Mouse (Mus musculus) MEL (cell line): ENCODE data around the gene Tex2. TPM values are rescaled to one million over a fixed set of nuclear protein-coding genes. Genes with fewer than 3 reads are reported as not detected.
A peak's percentile ranks its signal among the peaks of the same experiment; 100 is the strongest.

ENCODE experiments used
- DNase-seq: peaks from one replicate; pipeline ENCODE4 v3.0.0; 2011; ENCODE audit warnings: low read depth, low spot score
- H3K27ac ChIP-seq: 2 replicates; pipeline ENCODE4 v1.5.1; 2012; ENCODE audit warnings: low read depth, mild to moderate bottlenecking, control low read depth, low read length, moderate library complexity; ENCODE audit not compliant: control insufficient read depth
- H3K27me3 ChIP-seq, 2 experiments: fragments of 150-350 bp in 1 of 2; sonication (generic) in 1 of 2; 2 replicates each; pipeline ENCODE4 v1.6.1; 2012; ENCODE audit warnings: low read length in 2 of 2, mild to moderate bottlenecking in 2 of 2, improper control_type of control experiment in 1 of 2, moderate library complexity in 1 of 2; ENCODE audit not compliant: insufficient read depth in 2 of 2, control insufficient read depth in 1 of 2
- H3K36me3 ChIP-seq, 2 experiments: 2 replicates each; pipeline ENCODE4 v1.6.1; 2012 to 2014; ENCODE audit warnings: low read length in 2 of 2, improper control_type of control experiment in 1 of 2, inconsistent platforms in 1 of 2, mild to moderate bottlenecking in 1 of 2; ENCODE audit not compliant: insufficient read depth in 2 of 2, control insufficient read depth in 1 of 2
- H3K4me1 ChIP-seq, 2 experiments: fragments of 150-350 bp in 1 of 2; sonication (generic) in 1 of 2; 2 replicates each; pipeline ENCODE4 v1.6.1; 2012; ENCODE audit warnings: low read length in 2 of 2, improper control_type of control experiment in 1 of 2, mild to moderate bottlenecking in 1 of 2; ENCODE audit not compliant: insufficient read depth in 2 of 2, control insufficient read depth in 1 of 2
- H3K4me3 ChIP-seq, 2 experiments: fragments of 150-350 bp in 1 of 2; sonication (generic) in 1 of 2; 2 replicates each; pipeline ENCODE4 v1.5.1; 2012; ENCODE audit warnings: low read depth in 2 of 2, low read length in 2 of 2, mild to moderate bottlenecking in 2 of 2, moderate library complexity in 2 of 2, control low read depth in 1 of 2, improper control_type of control experiment in 1 of 2; ENCODE audit not compliant: control insufficient read depth in 1 of 2, insufficient read depth in 1 of 2
- H3K79me2 ChIP-seq: 2 replicates; pipeline ENCODE4 v1.6.1; 2012; ENCODE audit warnings: mild to moderate bottlenecking, low read length, moderate library complexity; ENCODE audit not compliant: control insufficient read depth, poor library complexity, insufficient read depth
- H3K9ac ChIP-seq: 2 replicates; pipeline ENCODE4 v1.6.1; 2012; ENCODE audit warnings: low read depth, mild to moderate bottlenecking, control low read depth, low read length, moderate library complexity; ENCODE audit not compliant: control insufficient read depth, poor library complexity, severe bottlenecking
- H3K9me3 ChIP-seq: fragments of 150-350 bp; sonication (generic); replicated peaks from 2 replicates; pipeline ENCODE4 v1.6.1; 2012; ENCODE audit warnings: mild to moderate bottlenecking, low read length, improper control_type of control experiment, moderate library complexity; ENCODE audit not compliant: insufficient read depth
- BHLHE40 ChIP-seq: IDR thresholded peaks from 2 replicates; pipeline ENCODE4 v1.6.1; 2012; ENCODE audit warnings: low read depth, mild to moderate bottlenecking, inconsistent platforms, low read length, improper control_type of control experiment, borderline replicate concordance
- CHD2 ChIP-seq: IDR thresholded peaks from 2 replicates; pipeline ENCODE4 v1.6.1; 2011; ENCODE audit warnings: low read length, improper control_type of control experiment
- CTCF ChIP-seq, 3 experiments: IDR thresholded peaks in 2 of 3; conservative IDR thresholded peaks in 1 of 3; 2 replicates each; pipeline ENCODE4 v1.5.1; 2011 to 2012; ENCODE audit warnings: low read length in 3 of 3, low read depth in 2 of 3, mild to moderate bottlenecking in 2 of 3, improper control_type of control experiment in 1 of 3, inconsistent platforms in 1 of 3, mixed read lengths in 1 of 3, moderate library complexity in 1 of 3; ENCODE audit not compliant: control insufficient read depth in 1 of 3, insufficient read depth in 1 of 3, poor library complexity in 1 of 3, severe bottlenecking in 1 of 3
- E2F4 ChIP-seq: IDR thresholded peaks from 2 replicates; pipeline ENCODE4 v1.6.1; 2011; ENCODE audit warnings: low read depth, low read length, improper control_type of control experiment, borderline replicate concordance
- ELF1 ChIP-seq: IDR thresholded peaks from 2 replicates; pipeline ENCODE4 v1.6.1; 2014; ENCODE audit warnings: low read depth, mild to moderate bottlenecking, inconsistent platforms, low read length, improper control_type of control experiment, moderate library complexity
- GABPA ChIP-seq: IDR thresholded peaks from 2 replicates; pipeline ENCODE4 v1.6.1; 2012; ENCODE audit warnings: low read depth, mild to moderate bottlenecking, inconsistent platforms, low read length, improper control_type of control experiment, moderate library complexity
- HCFC1 ChIP-seq: IDR thresholded peaks from 2 replicates; pipeline ENCODE4 v1.6.1; 2012; ENCODE audit warnings: low read depth, mild to moderate bottlenecking, inconsistent platforms, low read length, improper control_type of control experiment, moderate library complexity
- MAX ChIP-seq: IDR thresholded peaks from 2 replicates; pipeline ENCODE4 v1.6.1; 2011; ENCODE audit warnings: low read length, improper control_type of control experiment
- MAZ ChIP-seq: IDR thresholded peaks from 2 replicates; pipeline ENCODE4 v1.6.1; 2012; ENCODE audit warnings: low read depth, mild to moderate bottlenecking, inconsistent platforms, low read length, improper control_type of control experiment
- MXI1 ChIP-seq: IDR thresholded peaks from 2 replicates; pipeline ENCODE4 v1.6.1; 2011; ENCODE audit warnings: mild to moderate bottlenecking, low read depth, low read length, improper control_type of control experiment
- MYB ChIP-seq: IDR thresholded peaks from 2 replicates; pipeline ENCODE4 v1.6.1; 2011; ENCODE audit warnings: mild to moderate bottlenecking, low read depth, low read length, improper control_type of control experiment
- NRF1 ChIP-seq: IDR thresholded peaks from 2 replicates; pipeline ENCODE4 v1.6.1; 2014; ENCODE audit warnings: low read depth, mild to moderate bottlenecking, inconsistent platforms, low read length, improper control_type of control experiment, moderate library complexity; ENCODE audit not compliant: poor library complexity, insufficient read depth, severe bottlenecking
- POLR2A ChIP-seq, 2 experiments: IDR thresholded peaks; 2 replicates each; pipeline ENCODE4 v1.6.1; 2011 to 2012; ENCODE audit warnings: low read length in 2 of 2, mild to moderate bottlenecking in 2 of 2, control low read depth in 1 of 2, improper control_type of control experiment in 1 of 2, low read depth in 1 of 2, moderate library complexity in 1 of 2; ENCODE audit not compliant: control insufficient read depth in 1 of 2, insufficient read depth in 1 of 2, poor library complexity in 1 of 2
- POLR2AphosphoS2 ChIP-seq: IDR thresholded peaks from 2 replicates; pipeline ENCODE4 v1.6.1; 2011; ENCODE audit warnings: low read length, improper control_type of control experiment
- RCOR1 ChIP-seq: IDR thresholded peaks from 2 replicates; pipeline ENCODE4 v1.6.1; 2012; ENCODE audit warnings: low read depth, mild to moderate bottlenecking, inconsistent platforms, low read length, improper control_type of control experiment
- SIN3A ChIP-seq: IDR thresholded peaks from 2 replicates; pipeline ENCODE4 v1.6.1; 2012; ENCODE audit warnings: low read length, improper control_type of control experiment, inconsistent platforms
- SMC3 ChIP-seq: IDR thresholded peaks from 2 replicates; pipeline ENCODE4 v1.6.1; 2011; ENCODE audit warnings: low read depth, low read length, improper control_type of control experiment
- TBP ChIP-seq: IDR thresholded peaks from 2 replicates; pipeline ENCODE4 v1.8.0; 2011; ENCODE audit warnings: low read depth, low read length, improper control_type of control experiment
- TCF12 ChIP-seq: IDR thresholded peaks from 2 replicates; pipeline ENCODE4 v1.6.1; 2014; ENCODE audit warnings: low read depth, mild to moderate bottlenecking, inconsistent platforms, low read length, improper control_type of control experiment, moderate library complexity
- USF1 ChIP-seq: IDR thresholded peaks from 2 replicates; pipeline ENCODE4 v1.6.1; 2014; ENCODE audit warnings: low read depth, mild to moderate bottlenecking, inconsistent platforms, low read length, improper control_type of control experiment, moderate library complexity
- USF2 ChIP-seq, 2 experiments: IDR thresholded peaks; 2 replicates each; pipeline ENCODE4 v1.6.1; 2011 to 2012; ENCODE audit warnings: improper control_type of control experiment in 2 of 2, low read length in 2 of 2, borderline replicate concordance in 1 of 2, inconsistent platforms in 1 of 2, low read depth in 1 of 2, mild to moderate bottlenecking in 1 of 2; ENCODE audit not compliant: insufficient read depth in 1 of 2
- ZKSCAN1 ChIP-seq: IDR thresholded peaks from 2 replicates; pipeline ENCODE4 v1.6.1; 2012; ENCODE audit warnings: low read depth, mild to moderate bottlenecking, inconsistent platforms, low read length, improper control_type of control experiment, moderate library complexity
- ZMIZ1 ChIP-seq: IDR thresholded peaks from 2 replicates; pipeline ENCODE4 v1.6.1; 2012; ENCODE audit warnings: low read depth, mild to moderate bottlenecking, inconsistent platforms, low read length, improper control_type of control experiment, moderate library complexity
- polyA plus RNA-seq, 2 experiments: library from polyadenylated mRNA; stranded (reverse) in 1 of 2; unstranded in 1 of 2; fragments of >175 nt in 1 of 2; fragments of >200 nt in 1 of 2; gene quantifications; 2 replicates each; pipeline versions ENCODE4 v1.2.1 to v1.2.4; 2012; ENCODE audit warnings: low replicate concordance in 2 of 2, low read depth in 1 of 2; ENCODE audit not compliant: insufficient read length in 2 of 2, insufficient read depth in 1 of 2, missing spikeins in 1 of 2
- total RNA-seq: library from RNA; depleted of rRNA; stranded (reverse); fragments of 300-350 nt; gene quantifications from 2 replicates; pipeline ENCODE4 v1.2.3, GENCODE M21; 2012

Gene Tex2
- total and polyA plus RNA-seq, 3 experiments = 13.7 to 24.8 TPM; not detected in 1

- H3K27ac ChIP-seq = no peak overlapping the region
- H3K9me3 ChIP-seq = no peaks in the 10 kb centered on the region
- H3K4me3 ChIP-seq = no peak overlapping the region
- no peaks in the 10 kb centered on the region for H3K27me3 ChIP-seq
- no peaks in the 10 kb centered on the region for H3K79me2 ChIP-seq
- TF ChIP-seq USF2 (IDR thresholded peaks at IDR 0.05; ENCODE audit: borderline replicate concordance in 1 of 2, insufficient read depth in 1 of 2, low read depth in 1 of 2, low read length in 2 of 2) (no peak), CTCF (IDR thresholded peaks at IDR 0.05 in 2 of 3, conservative IDR thresholded peaks at IDR 0.05 in 1 of 3; ENCODE audit: control insufficient read depth in 1 of 3, insufficient read depth in 1 of 3, low read depth in 2 of 3, low read length in 3 of 3, poor library complexity in 1 of 3, severe bottlenecking in 1 of 3) (peak in 1 of 3 experiments; percentile 28; a peak in 2 of 6 replicates), SMC3 (0 out of 2 replicates have a peak, but pooled peaks have one; percentile 9), MYB (no peak), BHLHE40 (no peak)
- H3K4me1 ChIP-seq = no peaks in the 10 kb centered on the region
- H3K36me3 ChIP-seq = peaks cover 0 to 8% of the 10 kb centered on the region in 2 experiments; a peak in 2 of 4 replicates
- DNase-seq = no peak
- H3K9ac ChIP-seq = no peak overlapping the region
Measured at GRCm38 (mm10) chr11:106522538-106522937, 90.7 kb downstream of the Tex2 start.

GRCm38 (mm10) chr11:106521612-106522011 is 91.6 kb downstream of the Tex2 start:
- Histone ChIP-seq H3K36me3 (peaks cover 0 to 8% of the 10 kb centered on the region in 2 experiments; a peak in 2 of 4 replicates), H3K27ac (no peak overlapping the region)
- no peak for TF ChIP-seq ELF1
- no peak for TF ChIP-seq ZMIZ1
- TF ChIP-seq MXI1 = no peak
- TF ChIP-seq NRF1 = no peak
- TF ChIP-seq POLR2AphosphoS2 = no peak
- TF ChIP-seq E2F4 = no peak
- TF ChIP-seq TCF12 = no peak
- TF ChIP-seq USF1 = no peak
- no peak for TF ChIP-seq MAX
- no peak for TF ChIP-seq SIN3A
- TF ChIP-seq RCOR1 = no peak
- TF ChIP-seq TBP = no peak
- TF ChIP-seq CHD2 = no peak
- no peak for TF ChIP-seq HCFC1
- no peak for TF ChIP-seq POLR2A (IDR thresholded peaks at IDR 0.05; ENCODE audit: control insufficient read depth in 1 of 2, insufficient read depth in 1 of 2, low read depth in 1 of 2, low read length in 2 of 2, poor library complexity in 1 of 2)
- no peak for TF ChIP-seq ZKSCAN1
- no peak for TF ChIP-seq USF2 (IDR thresholded peaks at IDR 0.05; ENCODE audit: borderline replicate concordance in 1 of 2, insufficient read depth in 1 of 2, low read depth in 1 of 2, low read length in 2 of 2)
- TF ChIP-seq BHLHE40 = no peak
- no peak for TF ChIP-seq GABPA
- no peak for TF ChIP-seq MAZ
- TF ChIP-seq, all 39 proteins: peak for 0

More at GRCm38 (mm10) chr11:106521612-106522011, 91.6 kb downstream of the Tex2 start:
- Histone ChIP-seq H3K4me1 (no peaks in the 10 kb centered on the region), H3K9ac (no peak overlapping the region), H3K79me2 (no peaks in the 10 kb centered on the region), H3K27me3 (no peaks in the 10 kb centered on the region), H3K9me3 (no peaks in the 10 kb centered on the region), H3K4me3 (no peak overlapping the region)
- no peak for DNase-seq
